Mouse (Mus musculus) urinary bladder, postnatal 4 days (tissue): ENCODE results near the gene Jak3.
"Not testable (repeated sequence)": the region's sequence is repeated elsewhere in the genome, so short reads cannot be mapped to it uniquely, and the experiment has no call there.

ENCODE experiments used
- DNase-seq, 2 experiments: peaks; one replicate each; pipeline ENCODE4 v3.0.0; 2021 to 2022; ENCODE audit warnings: low spot score in 2 of 2

Gene Jak3

DNA sequence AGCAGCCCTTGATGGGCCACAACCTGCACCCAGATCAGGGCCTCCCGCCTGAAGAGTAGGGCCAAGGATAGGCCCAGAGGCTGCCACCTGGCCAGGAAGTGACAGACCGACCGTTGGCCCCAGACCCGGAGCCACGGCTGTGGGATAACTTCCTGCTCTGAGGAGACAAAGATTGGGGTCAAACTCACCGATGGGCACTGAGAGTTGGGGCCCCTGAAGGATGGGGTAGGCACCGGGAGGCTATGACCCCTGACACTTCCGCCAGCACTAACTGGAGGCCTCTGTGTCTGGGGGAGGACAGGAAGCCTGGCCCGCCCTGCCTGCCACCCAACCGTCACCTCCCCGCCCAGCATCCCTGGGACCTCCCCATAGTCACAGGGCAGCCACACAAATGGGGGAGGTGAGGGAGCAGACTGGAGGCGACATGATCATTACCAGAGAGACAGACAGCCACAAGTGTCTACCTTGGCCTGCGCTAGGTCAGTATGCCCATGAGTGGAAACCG is 47.0 kb downstream of the Jak3 start:
- DNase-seq, result no peak

DNA sequence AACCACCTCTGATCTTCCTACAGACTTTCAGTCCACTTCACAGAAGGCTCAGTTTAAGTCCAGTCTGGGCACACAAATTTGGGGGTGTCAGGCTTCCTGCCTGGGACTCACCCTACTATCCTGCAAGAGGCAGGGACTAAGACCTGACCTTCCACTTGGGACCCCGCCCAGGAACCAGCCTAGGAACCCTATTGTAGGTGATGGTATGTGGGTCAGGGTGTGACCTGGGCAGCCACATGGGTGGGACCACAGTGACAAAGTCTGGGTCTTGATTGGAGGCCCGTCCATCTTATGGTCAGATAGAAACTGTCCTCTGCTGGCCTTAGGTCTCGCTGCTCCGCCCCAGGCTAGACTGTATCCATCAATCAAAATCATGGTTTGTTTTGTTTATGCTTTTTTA is 48.3 kb downstream of the Jak3 start:
- DNase-seq, result no peak

DNA sequence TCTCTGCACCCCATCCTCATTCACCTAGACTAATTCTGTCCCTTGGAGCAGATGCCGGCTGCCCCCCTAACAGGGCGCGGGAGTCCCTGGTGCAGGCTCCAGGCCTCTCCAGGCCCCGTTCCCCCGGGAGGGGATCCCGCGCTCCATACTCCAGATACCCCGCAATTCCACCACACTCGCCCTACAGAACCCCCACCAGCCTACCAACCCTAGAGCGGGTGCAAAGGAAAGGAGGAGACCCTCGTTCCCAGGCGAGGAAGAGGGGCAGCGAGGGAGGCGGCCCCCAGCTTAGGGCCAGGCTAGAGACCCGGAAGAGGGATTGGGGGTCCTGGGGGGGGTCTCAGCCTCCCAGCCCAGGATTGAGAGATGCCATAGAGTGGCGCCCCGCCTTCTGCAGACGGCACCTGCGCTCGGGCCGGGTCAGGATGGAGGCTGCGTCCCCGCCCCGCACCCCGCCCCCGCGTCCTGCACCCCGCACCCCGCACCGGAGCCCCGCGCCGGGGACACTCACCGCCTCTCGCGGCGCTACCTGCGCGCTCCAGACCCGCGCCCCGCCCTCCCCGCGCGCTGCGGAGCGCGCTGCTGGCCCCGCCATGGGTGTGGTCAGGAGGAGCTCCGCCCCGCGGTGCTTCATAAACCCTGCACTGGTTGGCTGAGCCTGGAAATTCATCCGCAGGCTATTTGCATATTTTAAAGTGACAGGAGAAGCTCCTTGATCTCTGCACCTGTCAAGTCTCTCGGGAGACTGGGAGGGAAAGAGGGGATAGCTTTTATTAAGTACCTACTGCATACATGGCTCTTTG is 49.2 kb downstream of the Jak3 start, which contains the start of gene Fcho1:
Gene Fcho1 (minus strand): TSS at position 595 of the 803 bp plus-strand sequence.
- peak in 1 of 2 experiments; percentile 65 for DNase-seq

GRCm38 (mm10) chr8:71728240-71728785 is 52.2 kb downstream of the Jak3 start:
- DNase-seq, result no peak

- DNase-seq, result no peak
Observed at GRCm38 (mm10) chr8:71728826-71729620, 52.9 kb downstream of the Jak3 start.

DNA sequence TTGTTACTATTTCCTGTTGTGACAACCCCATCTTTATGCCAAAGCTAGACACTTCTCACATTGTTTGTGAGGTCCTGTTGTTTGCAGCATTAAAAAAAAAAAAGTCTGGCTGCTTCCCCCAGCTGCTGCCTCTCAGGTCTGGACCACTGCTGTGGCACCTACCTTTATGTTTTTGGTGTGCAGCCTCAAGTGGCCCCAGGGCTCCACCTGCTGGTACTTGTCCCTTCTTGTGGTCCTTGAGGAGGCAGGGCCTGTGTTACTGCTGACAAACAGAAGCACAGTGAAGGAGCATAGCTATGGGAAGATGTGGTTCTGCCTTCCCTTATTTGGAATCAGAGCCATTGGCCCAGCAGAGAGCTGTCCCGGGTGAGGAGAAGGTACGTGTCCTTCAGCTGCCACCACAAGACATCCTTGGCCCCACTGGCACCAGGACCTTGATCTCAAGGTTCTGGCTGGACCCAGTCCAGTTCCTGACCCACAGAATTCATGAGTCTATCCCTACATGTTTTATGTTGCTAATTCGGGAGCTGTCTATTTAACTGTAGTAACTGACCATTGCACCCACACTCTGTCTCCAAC is 55.6 kb downstream of the Jak3 start:
- no peak for DNase-seq

DNA sequence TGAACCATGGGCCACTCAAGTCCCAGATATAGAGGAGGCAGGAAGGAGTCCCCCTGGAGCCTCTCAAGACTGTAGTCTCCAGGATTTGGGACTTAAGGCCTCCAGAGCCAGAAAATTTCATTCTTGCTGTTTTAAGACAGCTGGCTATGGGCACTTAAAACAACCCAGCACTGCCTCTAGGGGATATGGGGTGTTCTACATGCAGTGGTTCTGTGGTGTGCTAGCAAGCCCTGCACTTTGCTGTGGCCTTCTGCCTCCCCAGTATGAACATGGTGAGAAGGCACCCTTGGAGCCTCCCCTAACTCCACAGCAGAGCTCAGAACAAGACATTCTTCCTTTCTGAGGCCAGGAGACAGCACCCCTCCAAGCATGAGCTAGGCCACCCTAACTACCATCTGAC is 62.2 kb downstream of the Jak3 start:
- DNase-seq, result not testable (repeated sequence)
